Mouse (Mus musculus): Measurements from ENCODE around the gene Ccdc28b. TPM values are rescaled to one million over a fixed set of nuclear protein-coding genes. Genes with fewer than 3 reads are reported as not detected.

Gene Ccdc28b
- polyA plus RNA-seq, 1 experiment from 2014 or later = 141 TPM

- Histone ChIP-seq H3K4me3 (ENCODE audit: low read depth, low read length) (peak within 1 kb of the TSS; percentile 66), H3K36me3 (ENCODE audit: control insufficient read depth, insufficient read depth, low read length) (0 out of 2 replicates have a peak, but pooled peaks cover 3% of the 10 kb centered on the region), H3K9me3 (ENCODE audit: control insufficient read depth, low read length) (no peaks in the 10 kb centered on the region), H3K4me1 (ENCODE audit: control insufficient read depth, insufficient read depth, low read length) (peaks cover 23% of the 10 kb centered on the region), H3K9ac (replicated peaks; ENCODE audit: low read depth, low read length) (peak within 1 kb of the TSS; percentile 88), H3K27ac (ENCODE audit: low read depth, low read length) (peak within 1 kb of the TSS; percentile 91), H3K4me2 (ENCODE audit: low read depth, low read length) (peak within 1 kb of the TSS; percentile 92), H3K27me3 (ENCODE audit: control insufficient read depth, insufficient read depth, low read length) (no peaks in the 10 kb centered on the region)
- peak; percentile 92 for ATAC-seq (ENCODE audit: low read depth)
- 4% methylated on average over 43 of the region's 44 CpGs for WGBS
These were observed 4.7 kb downstream of the Ccdc28b start, which contains the start of gene Iqcc for GRCm38 (mm10) chr4:129618786-129619691. Iqcc (minus strand) TSS chr4:129619099.

GRCm38 (mm10) chr4:129618031-129618430 is 5.7 kb downstream of the Ccdc28b start:
- Histone ChIP-seq H3K36me3 (ENCODE audit: control insufficient read depth, insufficient read depth, low read length) (0 out of 2 replicates have a peak, but pooled peaks cover 3% of the 10 kb centered on the region), H3K27me3 (ENCODE audit: control insufficient read depth, insufficient read depth, low read length) (no peaks in the 10 kb centered on the region), H3K4me3 (ENCODE audit: low read depth, low read length) (peak overlapping the region; percentile 66), H3K27ac (ENCODE audit: low read depth, low read length) (peak overlapping the region; percentile 91), H3K9ac (replicated peaks; ENCODE audit: low read depth, low read length) (peak overlapping the region; percentile 88), H3K4me1 (ENCODE audit: control insufficient read depth, insufficient read depth, low read length) (peaks cover 20% of the 10 kb centered on the region), H3K9me3 (ENCODE audit: control insufficient read depth, low read length) (no peaks in the 10 kb centered on the region), H3K4me2 (ENCODE audit: low read depth, low read length) (peak overlapping the region; percentile 92)
- 97% methylated on average over 5 of the region's 5 CpGs for WGBS
- ATAC-seq (ENCODE audit: low read depth) = no peak

- Histone ChIP-seq H3K27ac (ENCODE audit: low read depth, low read length) (no peak overlapping the region), H3K4me1 (ENCODE audit: control insufficient read depth, insufficient read depth, low read length) (peaks cover 11% of the 10 kb centered on the region), H3K9ac (replicated peaks; ENCODE audit: low read depth, low read length) (no peak overlapping the region), H3K4me3 (ENCODE audit: low read depth, low read length) (no peak overlapping the region), H3K4me2 (ENCODE audit: low read depth, low read length) (no peak overlapping the region), H3K27me3 (ENCODE audit: control insufficient read depth, insufficient read depth, low read length) (no peaks in the 10 kb centered on the region), H3K9me3 (ENCODE audit: control insufficient read depth, low read length) (no peaks in the 10 kb centered on the region), H3K36me3 (ENCODE audit: control insufficient read depth, insufficient read depth, low read length) (0 out of 2 replicates have a peak, but pooled peaks cover 3% of the 10 kb centered on the region)
- WGBS = 94% methylated on average over 7 of the region's 7 CpGs
- no peak for ATAC-seq (ENCODE audit: low read depth)
These were observed 6.6 kb downstream of the Ccdc28b start for GRCm38 (mm10) chr4:129617121-129617641.

- Histone ChIP-seq H3K4me2 (ENCODE audit: low read depth, low read length) (no peak overlapping the region), H3K27ac (ENCODE audit: low read depth, low read length) (no peak overlapping the region), H3K4me3 (ENCODE audit: low read depth, low read length) (no peak overlapping the region), H3K27me3 (ENCODE audit: control insufficient read depth, insufficient read depth, low read length) (no peaks in the 10 kb centered on the region), H3K4me1 (ENCODE audit: control insufficient read depth, insufficient read depth, low read length) (peaks cover 8% of the 10 kb centered on the region; the same call in 1 of the 2 replicates), H3K36me3 (ENCODE audit: control insufficient read depth, insufficient read depth, low read length) (0 out of 2 replicates have a peak, but pooled peaks cover 3% of the 10 kb centered on the region), H3K9me3 (ENCODE audit: control insufficient read depth, low read length) (no peaks in the 10 kb centered on the region), H3K9ac (replicated peaks; ENCODE audit: low read depth, low read length) (no peak overlapping the region)
- WGBS = 93% methylated on average over 3 of the region's 3 CpGs
- ATAC-seq (ENCODE audit: low read depth) = no peak
These were observed 7.1 kb downstream of the Ccdc28b start for GRCm38 (mm10) chr4:129616631-129617030.

GRCm38 (mm10) chr4:129615801-129616290 is 7.9 kb downstream of the Ccdc28b start:
- H3K4me3 ChIP-seq (ENCODE audit: low read depth, low read length) = no peak overlapping the region
- H3K9me3 ChIP-seq (ENCODE audit: control insufficient read depth, low read length) = no peaks in the 10 kb centered on the region
- H3K27me3 ChIP-seq (ENCODE audit: control insufficient read depth, insufficient read depth, low read length) = no peaks in the 10 kb centered on the region
- WGBS = 91% methylated on average over 9 of the region's 9 CpGs
- peaks cover 8% of the 10 kb centered on the region; the same call in 1 of the 2 replicates for H3K4me1 ChIP-seq (ENCODE audit: control insufficient read depth, insufficient read depth, low read length)
- H3K36me3 ChIP-seq (ENCODE audit: control insufficient read depth, insufficient read depth, low read length) = 0 out of 2 replicates have a peak, but pooled peaks cover 3% of the 10 kb centered on the region
- H3K9ac ChIP-seq (replicated peaks; ENCODE audit: low read depth, low read length) = no peak overlapping the region
- no peak for ATAC-seq (ENCODE audit: low read depth)
- H3K4me2 ChIP-seq (ENCODE audit: low read depth, low read length) = no peak overlapping the region
- no peak overlapping the region for H3K27ac ChIP-seq (ENCODE audit: low read depth, low read length)

GRCm38 (mm10) chr4:129614093-129614492 is 9.7 kb downstream of the Ccdc28b start, which contains the start of gene Dcdc2b:
Dcdc2b (minus strand) TSS chr4:129614257.
- Histone ChIP-seq H3K36me3 (ENCODE audit: control insufficient read depth, insufficient read depth, low read length) (0 out of 2 replicates have a peak, but pooled peaks cover 3% of the 10 kb centered on the region), H3K9ac (replicated peaks; ENCODE audit: low read depth, low read length) (no peak within 1 kb of the TSS), H3K4me3 (ENCODE audit: low read depth, low read length) (no peak within 1 kb of the TSS), H3K27ac (ENCODE audit: low read depth, low read length) (no peak within 1 kb of the TSS), H3K9me3 (ENCODE audit: control insufficient read depth, low read length) (no peaks in the 10 kb centered on the region), H3K4me1 (ENCODE audit: control insufficient read depth, insufficient read depth, low read length) (peaks cover 8% of the 10 kb centered on the region; the same call in 1 of the 2 replicates), H3K4me2 (ENCODE audit: low read depth, low read length) (no peak within 1 kb of the TSS), H3K27me3 (ENCODE audit: control insufficient read depth, insufficient read depth, low read length) (no peaks in the 10 kb centered on the region)
- ATAC-seq (ENCODE audit: low read depth) = no peak
- 80% methylated on average over 6 of the region's 6 CpGs for WGBS

- H3K9me3 ChIP-seq (ENCODE audit: control insufficient read depth, low read length) = no peaks in the 10 kb centered on the region
- H3K27ac ChIP-seq (ENCODE audit: low read depth, low read length) = no peak overlapping the region
- H3K4me2 ChIP-seq (ENCODE audit: low read depth, low read length) = no peak overlapping the region
- H3K36me3 ChIP-seq (ENCODE audit: control insufficient read depth, insufficient read depth, low read length) = peaks cover 12% of the 10 kb centered on the region
- H3K4me1 ChIP-seq (ENCODE audit: control insufficient read depth, insufficient read depth, low read length) = no peaks in the 10 kb centered on the region
- H3K9ac ChIP-seq (replicated peaks; ENCODE audit: low read depth, low read length) = no peak overlapping the region
- H3K4me3 ChIP-seq (ENCODE audit: low read depth, low read length) = no peak overlapping the region
- no peaks in the 10 kb centered on the region for H3K27me3 ChIP-seq (ENCODE audit: control insufficient read depth, insufficient read depth, low read length)
- WGBS = 75% methylated on average over 4 of the region's 4 CpGs
- ATAC-seq (ENCODE audit: low read depth) = no peak
These were observed 13.3 kb downstream of the Ccdc28b start for GRCm38 (mm10) chr4:129610472-129610871.

GRCm38 (mm10) chr4:129610026-129610425 is 13.7 kb downstream of the Ccdc28b start:
- ATAC-seq (ENCODE audit: low read depth) = no peak
- Histone ChIP-seq H3K4me1 (ENCODE audit: control insufficient read depth, insufficient read depth, low read length) (no peaks in the 10 kb centered on the region), H3K36me3 (ENCODE audit: control insufficient read depth, insufficient read depth, low read length) (peaks cover 15% of the 10 kb centered on the region), H3K27ac (ENCODE audit: low read depth, low read length) (no peak overlapping the region), H3K9me3 (ENCODE audit: control insufficient read depth, low read length) (no peaks in the 10 kb centered on the region), H3K27me3 (ENCODE audit: control insufficient read depth, insufficient read depth, low read length) (no peaks in the 10 kb centered on the region), H3K9ac (replicated peaks; ENCODE audit: low read depth, low read length) (no peak overlapping the region), H3K4me3 (ENCODE audit: low read depth, low read length) (no peak overlapping the region), H3K4me2 (ENCODE audit: low read depth, low read length) (no peak overlapping the region)
- 84% methylated on average over 4 of the region's 4 CpGs for WGBS

All from neural tube, embryonic 14.5 days (tissue).